Mouse (Mus musculus): ENCODE data around the gene Por. TPM values are rescaled to one million over a fixed set of nuclear protein-coding genes. Genes with fewer than 3 reads are reported as not detected.

Por gene
- total RNA-seq, 1 experiment: 125 TPM

DNA sequence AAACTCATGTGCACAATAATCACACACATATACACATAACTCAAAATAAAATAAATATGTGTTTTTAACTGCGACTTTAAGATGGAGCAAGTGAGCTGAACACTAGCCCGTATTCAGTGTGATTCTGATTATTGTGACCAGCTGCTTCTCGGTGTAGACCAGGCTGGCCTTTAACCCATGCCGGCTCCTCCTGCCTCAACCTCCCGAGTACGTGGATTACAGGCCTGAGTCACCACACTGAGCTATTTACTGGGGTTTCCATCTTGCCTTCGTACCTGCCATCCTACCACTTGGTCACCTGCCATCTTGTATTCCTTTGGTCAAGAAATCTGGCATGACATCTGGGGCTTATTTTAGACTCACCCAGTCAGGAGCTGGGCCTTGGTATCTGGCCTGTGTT lies 33.6 kb downstream of the Por start:
- Histone ChIP-seq H3K36me3 (ENCODE audit: control insufficient read depth, insufficient read depth, low read length, poor library complexity, severe bottlenecking) (peaks cover 6% of the 10 kb centered on the region; the same call in 1 of the 2 replicates), H3K27ac (ENCODE audit: insufficient read depth, low read depth, low read length, poor library complexity, severe bottlenecking) (no peak overlapping the region), H3K4me3 (ENCODE audit: insufficient read depth in 1 of 2, low read depth in 1 of 2, low read length in 2 of 2, poor library complexity in 1 of 2, severe bottlenecking in 1 of 2) (no peak overlapping the region), H3K4me1 (ENCODE audit: control insufficient read depth in 2 of 2, insufficient read depth in 2 of 2, low read length in 2 of 2, poor library complexity in 1 of 2) (peaks cover 3 to 10% of the 10 kb centered on the region in 2 experiments; a peak in 2 of 4 replicates), H3K9ac (ENCODE audit: insufficient read depth, low read depth, low read length, poor library complexity, severe bottlenecking) (no peak overlapping the region), H3K9me3 (ENCODE audit: control insufficient read depth, insufficient read depth, low read depth, low read length) (no peaks in the 10 kb centered on the region)
- no peak for TF ChIP-seq CHD2 (IDR thresholded peaks at IDR 0.05; ENCODE audit: low read depth, low read length)
- no peak for TF ChIP-seq ZNF384 (IDR thresholded peaks at IDR 0.05; ENCODE audit: low read depth, low read length)
- TF ChIP-seq MAFK (IDR thresholded peaks at IDR 0.05; ENCODE audit: insufficient read depth, low read depth, low read length): no peak
- no peak for TF ChIP-seq HCFC1 (IDR thresholded peaks at IDR 0.05; ENCODE audit: borderline replicate concordance, insufficient read depth, low read length)
- no peak for TF ChIP-seq ZC3H11A (IDR thresholded peaks at IDR 0.05; ENCODE audit: borderline replicate concordance, low read depth, low read length)
- in situ Hi-C loops (cut with MboI; ENCODE audit: low sequenced_read_pairs in 2 of 2, unreplicated experiment in 2 of 2): no loop called here
- no peak for DNase-seq (ENCODE audit: low read depth, low spot score)

DNA sequence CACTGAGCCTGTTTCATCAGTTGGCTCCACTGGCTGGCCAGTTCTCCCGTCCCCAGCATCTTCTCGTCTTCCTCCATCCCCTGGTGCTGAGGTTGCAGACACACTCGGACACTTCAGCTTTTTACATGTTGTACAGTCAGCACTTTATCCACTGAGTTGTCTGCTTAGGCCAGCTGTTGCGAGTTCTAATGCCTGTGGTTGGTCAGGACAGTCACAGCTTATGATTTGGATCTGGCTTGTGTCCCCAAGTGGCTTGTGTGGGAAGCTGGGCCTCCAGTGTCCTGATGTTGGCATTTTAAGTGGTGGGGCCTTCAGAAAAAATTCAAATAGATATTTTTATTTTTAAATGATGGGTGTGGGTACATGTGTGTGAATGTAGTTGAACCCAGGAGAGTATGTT lies 35.5 kb downstream of the Por start:
- in situ Hi-C loops (cut with MboI; ENCODE audit: low sequenced_read_pairs in 2 of 2, unreplicated experiment in 2 of 2): no loop called here
- DNase-seq (ENCODE audit: low read depth, low spot score): no peak
- no peak overlapping the region for H3K9ac ChIP-seq (ENCODE audit: insufficient read depth, low read depth, low read length, poor library complexity, severe bottlenecking)
- H3K27ac ChIP-seq (ENCODE audit: insufficient read depth, low read depth, low read length, poor library complexity, severe bottlenecking): no peak overlapping the region
- no peaks in the 10 kb centered on the region for H3K9me3 ChIP-seq (ENCODE audit: control insufficient read depth, insufficient read depth, low read depth, low read length)
- peaks cover 4% of the 10 kb centered on the region; the same call in 1 of the 2 replicates for H3K36me3 ChIP-seq (ENCODE audit: control insufficient read depth, insufficient read depth, low read length, poor library complexity, severe bottlenecking)
- H3K4me1 ChIP-seq (ENCODE audit: control insufficient read depth in 2 of 2, insufficient read depth in 2 of 2, low read length in 2 of 2, poor library complexity in 1 of 2): peaks cover 0 to 10% of the 10 kb centered on the region in 2 experiments; a peak in 1 of 4 replicates
- H3K4me3 ChIP-seq (ENCODE audit: insufficient read depth in 1 of 2, low read depth in 1 of 2, low read length in 2 of 2, poor library complexity in 1 of 2, severe bottlenecking in 1 of 2): no peak overlapping the region
- TF ChIP-seq ZC3H11A (IDR thresholded peaks at IDR 0.05; ENCODE audit: borderline replicate concordance, low read depth, low read length): no peak
- TF ChIP-seq HCFC1 (IDR thresholded peaks at IDR 0.05; ENCODE audit: borderline replicate concordance, insufficient read depth, low read length): no peak
- TF ChIP-seq MAFK (IDR thresholded peaks at IDR 0.05; ENCODE audit: insufficient read depth, low read depth, low read length): no peak
- no peak for TF ChIP-seq ZNF384 (IDR thresholded peaks at IDR 0.05; ENCODE audit: low read depth, low read length)
- no peak for TF ChIP-seq CHD2 (IDR thresholded peaks at IDR 0.05; ENCODE audit: low read depth, low read length)

DNA sequence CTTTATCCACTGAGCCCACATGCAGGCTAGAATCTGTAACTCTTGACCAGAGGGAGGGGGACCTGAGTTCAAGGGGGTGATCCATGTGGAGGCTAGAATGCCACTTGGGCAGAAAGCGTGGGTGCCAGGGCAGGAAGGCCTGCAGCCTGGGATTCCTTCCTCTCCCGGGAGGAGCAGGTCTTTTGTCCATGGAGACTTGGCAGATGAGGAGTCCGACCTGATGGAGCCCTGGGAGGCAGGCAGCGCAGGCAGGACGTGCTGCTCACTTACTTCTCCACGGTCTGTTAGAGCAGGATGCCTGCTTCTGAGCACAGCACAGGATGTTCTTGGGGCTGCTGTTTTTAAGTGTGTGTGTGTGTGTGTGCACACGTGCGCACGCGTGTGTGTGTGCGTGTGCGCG lies 37.2 kb downstream of the Por start:
- no peak for TF ChIP-seq MAFK (IDR thresholded peaks at IDR 0.05; ENCODE audit: insufficient read depth, low read depth, low read length)
- TF ChIP-seq ZC3H11A (IDR thresholded peaks at IDR 0.05; ENCODE audit: borderline replicate concordance, low read depth, low read length): no peak
- no peak for TF ChIP-seq ZNF384 (IDR thresholded peaks at IDR 0.05; ENCODE audit: low read depth, low read length)
- TF ChIP-seq CHD2 (IDR thresholded peaks at IDR 0.05; ENCODE audit: low read depth, low read length): no peak
- TF ChIP-seq HCFC1 (IDR thresholded peaks at IDR 0.05; ENCODE audit: borderline replicate concordance, insufficient read depth, low read length): no peak
- Histone ChIP-seq H3K4me3 (ENCODE audit: insufficient read depth in 1 of 2, low read depth in 1 of 2, low read length in 2 of 2, poor library complexity in 1 of 2, severe bottlenecking in 1 of 2) (no peak overlapping the region), H3K36me3 (ENCODE audit: control insufficient read depth, insufficient read depth, low read length, poor library complexity, severe bottlenecking) (peaks cover 4% of the 10 kb centered on the region; the same call in 1 of the 2 replicates), H3K9ac (ENCODE audit: insufficient read depth, low read depth, low read length, poor library complexity, severe bottlenecking) (no peak overlapping the region), H3K4me1 (ENCODE audit: control insufficient read depth in 2 of 2, insufficient read depth in 2 of 2, low read length in 2 of 2, poor library complexity in 1 of 2) (peaks cover 0 to 10% of the 10 kb centered on the region in 2 experiments; a peak in 1 of 4 replicates), H3K9me3 (ENCODE audit: control insufficient read depth, insufficient read depth, low read depth, low read length) (no peaks in the 10 kb centered on the region), H3K27ac (ENCODE audit: insufficient read depth, low read depth, low read length, poor library complexity, severe bottlenecking) (no peak overlapping the region)
- in situ Hi-C loops (cut with MboI; ENCODE audit: low sequenced_read_pairs in 2 of 2, unreplicated experiment in 2 of 2): no loop called here
- DNase-seq (ENCODE audit: low read depth, low spot score): no peak

DNA sequence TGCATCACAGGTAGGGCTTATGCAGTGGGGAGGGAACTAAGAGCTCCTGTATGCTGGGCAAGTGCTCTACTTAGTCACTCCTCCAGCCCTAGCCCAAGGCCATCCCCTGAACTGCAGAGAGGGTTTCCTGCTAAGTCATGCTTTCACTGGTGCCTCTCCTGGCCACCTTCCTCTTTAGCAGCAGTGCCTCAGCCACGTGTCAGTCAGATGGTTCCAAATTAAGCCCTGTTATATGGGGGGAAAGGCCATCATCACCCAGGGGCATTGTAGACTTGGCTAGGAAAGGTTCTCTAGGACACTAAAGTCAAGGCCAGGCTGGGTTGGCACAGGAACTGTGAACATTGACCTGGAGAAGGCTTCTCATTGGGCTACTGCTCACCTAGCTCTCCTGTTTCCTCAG lies 38.0 kb downstream of the Por start:
- DNase-seq (ENCODE audit: low read depth, low spot score): no peak
- H3K36me3 ChIP-seq (ENCODE audit: control insufficient read depth, insufficient read depth, low read length, poor library complexity, severe bottlenecking): peaks cover 4% of the 10 kb centered on the region; the same call in 1 of the 2 replicates
- H3K9me3 ChIP-seq (ENCODE audit: control insufficient read depth, insufficient read depth, low read depth, low read length): no peaks in the 10 kb centered on the region
- no peak for TF ChIP-seq HCFC1 (IDR thresholded peaks at IDR 0.05; ENCODE audit: borderline replicate concordance, insufficient read depth, low read length)
- TF ChIP-seq ZC3H11A (IDR thresholded peaks at IDR 0.05; ENCODE audit: borderline replicate concordance, low read depth, low read length): no peak
- no peak for TF ChIP-seq MAFK (IDR thresholded peaks at IDR 0.05; ENCODE audit: insufficient read depth, low read depth, low read length)
- TF ChIP-seq CHD2 (IDR thresholded peaks at IDR 0.05; ENCODE audit: low read depth, low read length): no peak
- no peak for TF ChIP-seq ZNF384 (IDR thresholded peaks at IDR 0.05; ENCODE audit: low read depth, low read length)
- no peak overlapping the region for H3K9ac ChIP-seq (ENCODE audit: insufficient read depth, low read depth, low read length, poor library complexity, severe bottlenecking)
- no peak overlapping the region for H3K4me3 ChIP-seq (ENCODE audit: insufficient read depth in 1 of 2, low read depth in 1 of 2, low read length in 2 of 2, poor library complexity in 1 of 2, severe bottlenecking in 1 of 2)
- in situ Hi-C loops (cut with MboI; ENCODE audit: low sequenced_read_pairs in 2 of 2, unreplicated experiment in 2 of 2): no loop called here
- H3K4me1 ChIP-seq (ENCODE audit: control insufficient read depth in 2 of 2, insufficient read depth in 2 of 2, low read length in 2 of 2, poor library complexity in 1 of 2): peaks cover 0 to 9% of the 10 kb centered on the region in 2 experiments; a peak in 1 of 4 replicates
- H3K27ac ChIP-seq (ENCODE audit: insufficient read depth, low read depth, low read length, poor library complexity, severe bottlenecking): no peak overlapping the region
